Mouse (Mus musculus) thymus, postnatal 0 days (tissue): ENCODE data around the gene Zfp579. TPM values are rescaled to one million over a fixed set of nuclear protein-coding genes. Genes with fewer than 3 reads are reported as not detected.
A peak's percentile ranks its signal among the peaks of the same experiment; 100 is the strongest.

Source experiments
- DNase-seq: peaks from one replicate; pipeline ENCODE4 v3.0.0-alpha.2; 2015; ENCODE audit warnings: low spot score
- polyA plus RNA-seq: library from polyadenylated mRNA; unstranded; fragments of >200 nt; fragmentation: Nextera tagmentation; extraction: Ambion mirVana; gene quantifications from 2 replicates; pipeline ENCODE4 v1.2.1, GENCODE M21; 2015

Zfp579 gene
- polyA plus RNA-seq, 1 experiment from 2014 or later = 22.3 TPM

- DNase-seq = no peak
These were observed 32.4 kb downstream of the Zfp579 start for GRCm38 (mm10) chr7:4963527-4963926.

GRCm38 (mm10) chr7:4957361-4957760 is 38.6 kb downstream of the Zfp579 start:
- DNase-seq = no peak

- no peak for DNase-seq
These were observed 42.0 kb downstream of the Zfp579 start for GRCm38 (mm10) chr7:4953815-4954445.

- DNase-seq = no peak
These were observed 45.2 kb downstream of the Zfp579 start for GRCm38 (mm10) chr7:4950561-4951342.

DNA sequence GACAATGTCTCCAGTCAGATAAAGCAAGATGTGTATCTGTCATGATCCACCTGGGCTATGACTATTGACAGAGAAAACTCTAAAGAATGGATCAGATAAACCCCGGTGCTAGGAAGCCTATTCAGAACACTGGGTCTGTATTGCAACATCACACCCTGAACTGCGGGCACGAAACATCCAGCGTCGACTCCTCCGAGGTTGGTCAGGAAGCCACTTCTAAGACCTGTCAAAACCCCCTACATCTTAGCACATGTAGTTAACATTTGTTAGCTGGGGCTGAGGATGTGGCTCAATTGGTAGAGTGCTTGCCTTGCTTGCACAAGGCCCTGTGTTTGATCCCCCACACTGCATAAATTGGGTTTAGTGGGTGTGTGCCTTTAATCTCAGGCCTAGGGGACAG is 47.6 kb downstream of the Zfp579 start:
- peak; percentile 22 for DNase-seq

GRCm38 (mm10) chr7:4947855-4948254 is 48.1 kb downstream of the Zfp579 start:
- no peak for DNase-seq

- peak; percentile 92 for DNase-seq
These were observed 52.6 kb downstream of the Zfp579 start for GRCm38 (mm10) chr7:4943223-4943815.

GRCm38 (mm10) chr7:4942673-4943072 is 53.3 kb downstream of the Zfp579 start:
- DNase-seq = no peak

- DNase-seq = peak; percentile 88
These were observed 55.9 kb downstream of the Zfp579 start for GRCm38 (mm10) chr7:4940068-4940479.

GRCm38 (mm10) chr7:4938456-4938855 is 57.5 kb downstream of the Zfp579 start:
- peak; percentile 71 for DNase-seq

DNA sequence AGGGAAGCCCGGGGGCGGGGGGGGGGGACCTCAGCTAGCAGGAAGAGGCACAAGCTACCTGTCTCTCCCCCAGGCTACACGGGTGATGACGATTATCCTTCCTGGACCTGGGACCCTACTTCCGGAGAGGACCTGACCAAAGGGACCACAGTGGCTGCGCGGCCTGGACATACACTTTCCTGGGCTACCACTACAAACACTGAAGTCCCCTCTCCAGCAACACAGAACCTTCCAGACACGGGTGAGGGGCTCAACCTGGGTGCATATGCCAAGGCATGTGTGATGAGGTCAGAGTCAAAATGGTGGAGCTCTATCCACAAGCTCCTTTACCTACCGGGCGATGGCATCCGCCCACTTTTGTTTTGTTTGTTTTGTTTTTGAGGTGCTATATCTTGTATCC is 58.6 kb downstream of the Zfp579 start:
- DNase-seq = no peak

- DNase-seq = no peak
These were observed 59.1 kb downstream of the Zfp579 start for GRCm38 (mm10) chr7:4936832-4937231.

- DNase-seq = no peak
These were observed 61.6 kb downstream of the Zfp579 start for GRCm38 (mm10) chr7:4934160-4934914.

Other genes with a start within 250 kb of the Zfp579 start
- gene Cox6b2, start 243.1 kb downstream of the Zfp579 start, polyA plus RNA-seq = 37.9 TPM in 2 replicates
- gene Fam71e2, start 224.9 kb downstream of the Zfp579 start, polyA plus RNA-seq = not detected in 2 replicates
- gene Il11, start 213.3 kb downstream of the Zfp579 start, polyA plus RNA-seq = 0.13 and 0.30 TPM in 2 replicates
- gene Tmem190, start 213.2 kb downstream of the Zfp579 start, polyA plus RNA-seq = 0.23 TPM in 1 of 2 replicates, not detected in the other
- 9.6 and 11.7 TPM in 2 replicates for gene Tmem238, start 206.5 kb downstream of the Zfp579 start, polyA plus RNA-seq
- gene Rpl28, start 203.3 kb downstream of the Zfp579 start, polyA plus RNA-seq = 546 and 590 TPM in 2 replicates
- 413 and 414 TPM in 2 replicates for gene Ube2s, start 183.6 kb downstream of the Zfp579 start, polyA plus RNA-seq
- gene Shisa7, start 151.5 kb downstream of the Zfp579 start, polyA plus RNA-seq = not detected in 2 replicates
- gene Isoc2b, start 125.9 kb downstream of the Zfp579 start, polyA plus RNA-seq = 19.9 and 22.0 TPM in 2 replicates
- 0.72 and 0.81 TPM in 2 replicates for gene Isoc2a, start 119.0 kb downstream of the Zfp579 start, polyA plus RNA-seq
- gene Gm36210, start 89.6 kb downstream of the Zfp579 start, polyA plus RNA-seq = 0.10 TPM in 2 replicates
- 2.7 and 3.1 TPM in 2 replicates for gene Zfp628, start 80.9 kb downstream of the Zfp579 start, polyA plus RNA-seq
- 0.22 and 0.60 TPM in 2 replicates for gene Nat14, start 74.1 kb downstream of the Zfp579 start, polyA plus RNA-seq
- gene Ssc5d, start 70.4 kb downstream of the Zfp579 start, polyA plus RNA-seq = 0.07 and 0.19 TPM in 2 replicates
- 0.09 and 0.21 TPM in 2 replicates for gene Sbk2, start 31.8 kb downstream of the Zfp579 start, polyA plus RNA-seq
- not detected in 2 replicates for gene Sbk3, start 25.0 kb downstream of the Zfp579 start, polyA plus RNA-seq
- 14.9 and 18.2 TPM in 2 replicates for gene Zfp524, start 18.3 kb upstream of the Zfp579 start, polyA plus RNA-seq
- gene Fiz1, start 18.5 kb upstream of the Zfp579 start, polyA plus RNA-seq = 32.3 and 33.5 TPM in 2 replicates
- 2.9 and 5.4 TPM in 2 replicates for gene Gm44973, start 19.3 kb upstream of the Zfp579 start, polyA plus RNA-seq
- gene Zfp865, start 24.2 kb upstream of the Zfp579 start, polyA plus RNA-seq = 5.1 and 5.9 TPM in 2 replicates
- gene Ccdc106, start 24.4 kb upstream of the Zfp579 start, polyA plus RNA-seq = 0.27 TPM in 1 of 2 replicates, not detected in the other
- gene 4632433K11Rik, start 38.0 kb upstream of the Zfp579 start, polyA plus RNA-seq = not detected in 2 replicates
- 3.8 and 4.4 TPM in 2 replicates for gene Zfp784, start 42.3 kb upstream of the Zfp579 start, polyA plus RNA-seq
- 15.2 and 15.4 TPM in 2 replicates for gene Zfp580, start 55.4 kb upstream of the Zfp579 start, polyA plus RNA-seq
- 131 and 138 TPM in 2 replicates for gene U2af2, start 66.0 kb upstream of the Zfp579 start, polyA plus RNA-seq
- gene Epn1, start 84.1 kb upstream of the Zfp579 start, polyA plus RNA-seq = 42.6 and 44.8 TPM in 2 replicates
- gene Rfpl4, start 120.8 kb upstream of the Zfp579 start, polyA plus RNA-seq = not detected in 2 replicates
- 0.13 and 0.40 TPM in 2 replicates for gene Rasl2-9, start 129.8 kb upstream of the Zfp579 start, polyA plus RNA-seq
- gene Vmn1r55, start 153.5 kb upstream of the Zfp579 start, polyA plus RNA-seq = not detected in 2 replicates
- not detected in 2 replicates for gene Vmn1r56, start 200.6 kb upstream of the Zfp579 start, polyA plus RNA-seq
- not detected in 2 replicates for gene Vmn1r57, start 222.3 kb upstream of the Zfp579 start, polyA plus RNA-seq